Mouse (Mus musculus) limb, embryonic 10.5 days (tissue): ENCODE data around the gene Coq6. TPM values are rescaled to one million over a fixed set of nuclear protein-coding genes. Genes with fewer than 3 reads are reported as not detected.
A peak's percentile ranks its signal among the peaks of the same experiment; 100 is the strongest.

Source experiments
- DNase-seq: peaks from one replicate; pipeline ENCODE4 v3.0.0-alpha.2; 2017; ENCODE audit warnings: low spot score
- H3K27ac ChIP-seq: fragments of 300-500 bp; sonication (generic); 2 replicates; pipeline ENCODE4 v1.5.1; 2016; ENCODE audit warnings: mild to moderate bottlenecking
- H3K27me3 ChIP-seq: fragments of 300-500 bp; sonication (generic); 2 replicates; pipeline ENCODE4 v1.6.1; 2016; ENCODE audit warnings: low read depth, mild to moderate bottlenecking; ENCODE audit not compliant: poor library complexity, severe bottlenecking
- H3K36me3 ChIP-seq: fragments of 300-500 bp; sonication (generic); 2 replicates; pipeline ENCODE4 v1.6.1; 2016; ENCODE audit warnings: mild to moderate bottlenecking, moderate library complexity
- H3K4me1 ChIP-seq: fragments of 300-500 bp; sonication (generic); 2 replicates; pipeline ENCODE4 v1.6.1; 2016
- H3K4me3 ChIP-seq: fragments of 300-500 bp; sonication (generic); 2 replicates; pipeline ENCODE4 v1.5.1; 2016; ENCODE audit warnings: mild to moderate bottlenecking, moderate library complexity
- H3K9me3 ChIP-seq: fragments of 300-500 bp; sonication (generic); replicated peaks from 2 replicates; pipeline ENCODE4 v1.6.1; 2016; ENCODE audit warnings: mild to moderate bottlenecking
- WGBS: fragments of 180-500 bp; shearing (Covaris S2); methylation state at CpG from one replicate; pipeline ENCODE4 v1.1.7; 2016; 5-methylcytosine and 5-hydroxymethylcytosine counted together
- polyA plus RNA-seq: library from polyadenylated mRNA; unstranded; fragments of >200 nt; fragmentation: Nextera tagmentation; extraction: Ambion mirVana; gene quantifications from 2 replicates; pipeline ENCODE4 v1.2.1, GENCODE M21; 2016

Coq6 gene
- polyA plus RNA-seq, 1 experiment from 2014 or later = 47.0 TPM

DNA sequence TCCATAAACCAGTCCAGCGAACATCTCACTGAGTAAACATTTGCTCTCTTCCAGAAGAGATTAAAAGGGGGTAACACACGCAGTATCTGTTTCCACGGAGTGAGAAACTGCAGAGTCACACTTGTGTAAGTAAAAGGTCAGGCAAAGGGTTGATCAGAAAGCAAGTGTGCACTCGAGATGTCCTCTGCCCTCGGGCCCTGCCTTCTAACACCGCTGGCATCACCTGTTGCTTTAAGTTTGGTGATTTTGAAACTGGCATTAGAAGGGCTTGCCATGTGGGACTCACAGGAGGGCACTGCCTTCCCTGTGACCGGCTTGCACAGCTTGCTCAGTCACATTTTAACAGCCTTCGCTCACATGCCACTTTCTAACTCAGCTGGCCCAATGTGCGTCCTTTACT is 38.2 kb downstream of the Coq6 start:
- no peaks in the 10 kb centered on the region for H3K9me3 ChIP-seq
- no peaks in the 10 kb centered on the region for H3K27me3 ChIP-seq
- H3K4me1 ChIP-seq = peaks cover 2% of the 10 kb centered on the region; the same call in 1 of the 2 replicates
- 77% methylated on average over 9 of the region's 9 CpGs for WGBS
- no peak overlapping the region for H3K4me3 ChIP-seq
- H3K36me3 ChIP-seq = no peaks in the 10 kb centered on the region
- DNase-seq = no peak
- no peak overlapping the region for H3K27ac ChIP-seq

DNA sequence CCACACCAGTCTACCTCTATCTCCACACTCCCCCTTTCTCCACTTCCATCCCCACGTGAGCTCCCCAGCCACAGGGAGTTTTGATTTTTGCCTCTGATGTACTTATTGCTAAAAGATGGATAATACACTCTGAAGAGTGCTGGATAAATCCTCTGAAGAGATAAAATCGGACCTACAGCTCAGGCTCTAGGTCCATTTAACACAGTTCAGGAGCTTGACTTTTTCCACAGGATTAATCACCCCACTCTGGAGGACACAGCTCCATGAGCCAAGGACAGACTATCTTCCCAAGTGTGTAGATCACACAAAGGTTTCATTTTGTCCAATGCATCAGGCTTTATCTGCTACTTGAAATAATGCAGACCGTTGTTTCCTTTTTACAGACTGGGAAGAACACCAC is 38.6 kb downstream of the Coq6 start:
- no peak overlapping the region for H3K27ac ChIP-seq
- DNase-seq = no peak
- 87% methylated on average over 3 of the region's 3 CpGs for WGBS
- no peaks in the 10 kb centered on the region for H3K27me3 ChIP-seq
- no peak overlapping the region for H3K4me3 ChIP-seq
- peaks cover 2% of the 10 kb centered on the region; the same call in 1 of the 2 replicates for H3K4me1 ChIP-seq
- no peaks in the 10 kb centered on the region for H3K9me3 ChIP-seq
- no peaks in the 10 kb centered on the region for H3K36me3 ChIP-seq

DNA sequence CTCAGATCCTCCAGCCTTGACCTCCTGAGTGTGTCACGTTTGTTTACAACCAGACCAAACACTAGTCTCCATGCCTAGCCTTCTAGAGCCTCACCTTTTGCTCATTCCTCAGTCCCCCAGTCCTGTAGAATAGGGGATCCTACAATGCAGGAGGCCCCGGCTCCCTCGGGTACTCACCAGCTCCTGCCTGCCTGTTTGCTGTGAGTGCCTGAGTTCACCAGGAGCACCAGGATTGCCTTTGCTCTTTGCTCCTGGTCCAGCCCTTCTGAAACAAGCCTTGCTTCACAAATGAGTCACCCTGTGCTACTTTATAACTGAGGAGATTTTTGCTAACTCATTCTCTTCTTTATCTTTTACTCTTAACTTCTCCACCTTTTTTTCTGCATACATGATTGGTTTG is 39.2 kb downstream of the Coq6 start:
- Histone ChIP-seq H3K4me3 (no peak overlapping the region), H3K27ac (no peak overlapping the region), H3K4me1 (peaks cover 2% of the 10 kb centered on the region; the same call in 1 of the 2 replicates), H3K9me3 (no peaks in the 10 kb centered on the region), H3K27me3 (no peaks in the 10 kb centered on the region), H3K36me3 (no peaks in the 10 kb centered on the region)
- WGBS = 69% methylated on average over 3 of the region's 3 CpGs
- DNase-seq = no peak

DNA sequence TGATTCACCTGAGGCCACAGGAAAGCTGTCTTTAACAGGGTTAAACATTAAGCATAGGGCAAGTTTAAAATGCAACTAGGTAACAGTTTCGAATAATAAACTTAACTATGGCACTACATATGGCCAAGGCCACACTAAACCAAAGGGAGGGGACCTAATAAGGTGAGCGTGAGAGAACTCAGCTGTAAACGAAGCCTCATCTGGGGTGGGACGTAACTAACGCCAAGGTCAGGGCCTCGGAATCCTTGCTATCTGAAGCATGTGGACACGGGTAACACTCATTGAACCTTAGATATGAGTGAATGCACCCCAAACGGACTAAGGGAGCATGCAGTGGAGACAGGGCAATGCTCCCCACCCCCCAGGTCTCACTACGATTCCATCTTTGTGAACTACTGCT is 41.5 kb downstream of the Coq6 start:
- H3K9me3 ChIP-seq = no peaks in the 10 kb centered on the region
- no peak for DNase-seq
- no peak overlapping the region for H3K27ac ChIP-seq
- no peaks in the 10 kb centered on the region for H3K36me3 ChIP-seq
- 78% methylated on average over 9 of the region's 9 CpGs for WGBS
- 0 out of 2 replicates have a peak, but pooled peaks cover 3% of the 10 kb centered on the region for H3K27me3 ChIP-seq
- H3K4me3 ChIP-seq = no peak overlapping the region
- H3K4me1 ChIP-seq = peaks cover 6% of the 10 kb centered on the region

DNA sequence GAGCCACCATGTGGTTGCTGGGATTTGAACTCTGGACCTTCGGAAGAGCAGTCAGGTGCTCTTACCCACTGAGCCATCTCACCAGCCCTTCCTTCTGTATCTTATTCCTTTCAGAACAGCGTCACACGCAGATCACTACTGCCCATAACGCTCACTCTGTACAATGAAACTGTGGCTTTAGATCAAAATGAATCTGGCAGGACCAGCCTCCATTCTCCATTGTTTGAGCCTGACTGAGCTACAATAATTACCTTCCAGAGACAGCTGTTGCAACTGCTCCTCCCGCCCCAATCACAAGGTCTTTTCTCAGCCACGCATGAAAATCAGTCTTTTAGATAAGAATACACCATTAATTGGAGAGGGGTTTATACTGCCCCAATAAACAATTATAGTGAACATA is 43.1 kb downstream of the Coq6 start:
- Histone ChIP-seq H3K27ac (no peak overlapping the region), H3K4me3 (no peak overlapping the region), H3K9me3 (no peaks in the 10 kb centered on the region), H3K27me3 (0 out of 2 replicates have a peak, but pooled peaks cover 3% of the 10 kb centered on the region), H3K4me1 (peaks cover 20% of the 10 kb centered on the region), H3K36me3 (no peaks in the 10 kb centered on the region)
- WGBS = 91% methylated on average over 6 of the region's 6 CpGs
- peak; percentile 20 for DNase-seq

DNA sequence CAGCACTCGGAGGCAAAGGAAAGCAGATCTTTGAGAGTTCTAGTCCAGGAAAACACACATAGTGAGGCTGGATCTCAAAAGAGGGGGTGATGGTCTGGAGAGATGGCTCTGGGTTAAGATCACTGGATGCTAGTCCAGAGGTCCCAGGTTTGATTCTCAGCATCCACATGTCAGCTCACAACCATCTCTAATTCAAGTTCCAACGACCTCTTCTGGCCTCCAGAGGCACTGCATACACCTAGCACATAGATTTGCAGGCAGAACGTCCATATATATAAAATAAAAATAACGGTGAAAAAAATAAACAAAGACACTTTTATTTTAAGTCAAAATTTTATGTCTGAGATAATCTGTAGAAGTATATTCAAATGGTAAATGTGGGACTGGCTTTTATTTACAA is 45.8 kb downstream of the Coq6 start:
- H3K4me3 ChIP-seq = no peak overlapping the region
- H3K4me1 ChIP-seq = peaks cover 20% of the 10 kb centered on the region
- H3K27me3 ChIP-seq = peaks cover 8% of the 10 kb centered on the region; the same call in 1 of the 2 replicates
- no peaks in the 10 kb centered on the region for H3K36me3 ChIP-seq
- no peak overlapping the region for H3K27ac ChIP-seq
- H3K9me3 ChIP-seq = no peaks in the 10 kb centered on the region
- 57% methylated on average over 4 of the region's 4 CpGs for WGBS
- no peak for DNase-seq

DNA sequence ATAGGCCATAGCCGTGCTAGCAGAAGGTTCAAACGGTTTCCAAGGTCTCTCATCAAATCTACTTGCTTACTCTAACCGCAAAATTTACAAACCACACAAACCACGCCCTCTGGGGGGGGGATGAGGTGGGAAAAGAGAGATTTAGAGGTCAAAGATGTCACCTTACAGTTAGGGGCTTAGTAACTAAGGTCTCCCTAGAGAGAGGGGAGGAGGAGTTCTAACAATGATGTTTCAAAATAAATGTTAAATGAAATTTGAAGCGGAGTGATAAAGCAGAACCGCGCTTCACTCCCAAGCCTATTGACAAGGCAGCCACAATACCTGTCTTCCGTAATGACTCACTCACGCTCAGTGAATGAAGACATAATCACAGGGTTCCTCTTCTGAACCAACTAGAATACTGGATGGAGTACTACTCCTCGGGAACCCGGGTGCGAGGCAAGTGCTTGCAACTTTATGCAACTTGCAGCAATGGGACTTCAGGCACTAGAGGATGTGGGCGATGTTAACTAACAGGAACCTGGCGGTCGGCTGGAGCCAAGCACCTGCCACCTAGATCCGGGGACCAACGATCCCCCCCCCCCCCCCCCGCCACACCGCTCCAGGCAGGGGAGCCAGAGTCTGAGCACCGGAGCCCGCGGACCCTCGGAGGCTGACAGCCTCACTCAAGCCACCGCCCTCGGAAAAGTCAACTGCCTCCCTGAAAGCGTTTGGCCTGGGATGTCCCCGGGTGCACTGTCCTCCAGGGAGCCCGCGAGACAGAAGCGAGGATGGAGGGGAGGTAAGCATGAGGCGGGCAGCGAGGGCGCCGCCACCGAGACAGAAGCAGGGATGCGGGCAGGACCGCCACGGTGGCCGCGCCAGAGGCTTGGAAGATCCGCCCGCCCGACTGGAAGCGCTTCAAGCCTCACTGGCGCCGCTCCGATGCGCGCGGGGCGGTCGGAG is 46.7 kb downstream of the Coq6 start:
- DNase-seq = no peak
- WGBS = 2% methylated on average over 51 of the region's 52 CpGs

DNA sequence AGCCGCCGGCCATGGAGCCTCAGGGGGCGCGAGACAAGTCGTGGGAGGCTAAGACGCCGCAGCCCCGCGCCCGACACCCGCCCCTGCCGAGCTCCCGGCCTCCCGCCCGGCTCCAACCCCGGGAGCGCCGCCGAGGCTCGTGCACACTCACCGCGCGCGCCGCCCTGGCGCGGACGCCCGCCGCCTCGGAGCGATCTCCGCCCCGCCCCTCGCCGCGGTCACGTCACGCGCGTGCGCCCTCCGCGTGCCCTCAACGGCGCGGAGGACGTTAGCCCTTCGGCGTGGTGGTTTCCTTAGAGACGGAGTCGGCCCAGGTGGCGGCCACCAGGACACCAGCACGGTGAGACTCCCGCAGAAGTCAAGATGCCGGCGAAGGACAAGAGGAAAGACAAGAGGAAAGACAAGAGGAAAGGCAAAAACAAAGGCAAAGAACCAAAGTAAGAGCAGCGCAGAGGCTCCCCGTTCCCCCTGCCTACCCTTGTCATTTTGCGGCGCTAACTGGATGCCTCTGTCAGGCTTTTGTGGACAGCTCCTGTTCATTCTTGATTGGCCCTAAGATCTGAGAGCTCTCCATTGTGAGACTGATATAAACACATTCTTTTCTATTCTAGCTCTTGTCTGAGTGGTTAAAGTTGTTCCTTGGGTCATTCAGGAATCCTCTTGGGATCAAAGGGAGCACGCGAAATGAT is 47.5 kb downstream of the Coq6 start, which contains the start of the genes Entpd5 and Bbof1:
Gene Entpd5 (minus strand): TSS at position 211 of the 689 bp plus-strand sequence.
Gene Bbof1 (plus strand): TSS at position 253 of the 689 bp plus-strand sequence.
- Histone ChIP-seq H3K27me3 (peaks cover 8% of the 10 kb centered on the region; the same call in 1 of the 2 replicates), H3K9me3 (no peaks in the 10 kb centered on the region), H3K4me3 (peak within 1 kb of the TSS; percentile 86), H3K36me3 (no peaks in the 10 kb centered on the region), H3K4me1 (peaks cover 20% of the 10 kb centered on the region), H3K27ac (peak within 1 kb of the TSS; percentile 87)
- peak; percentile 89 for DNase-seq
- WGBS = 2% methylated on average over 62 of the region's 63 CpGs

More for the DNA sequence above, 46.7 kb downstream of the Coq6 start:
- peak overlapping the region; percentile 86 for H3K4me3 ChIP-seq
- peak overlapping the region; percentile 87 for H3K27ac ChIP-seq
- peaks cover 20% of the 10 kb centered on the region for H3K4me1 ChIP-seq
- H3K9me3 ChIP-seq = no peaks in the 10 kb centered on the region
- no peaks in the 10 kb centered on the region for H3K36me3 ChIP-seq
- H3K27me3 ChIP-seq = peaks cover 8% of the 10 kb centered on the region; the same call in 1 of the 2 replicates

DNA sequence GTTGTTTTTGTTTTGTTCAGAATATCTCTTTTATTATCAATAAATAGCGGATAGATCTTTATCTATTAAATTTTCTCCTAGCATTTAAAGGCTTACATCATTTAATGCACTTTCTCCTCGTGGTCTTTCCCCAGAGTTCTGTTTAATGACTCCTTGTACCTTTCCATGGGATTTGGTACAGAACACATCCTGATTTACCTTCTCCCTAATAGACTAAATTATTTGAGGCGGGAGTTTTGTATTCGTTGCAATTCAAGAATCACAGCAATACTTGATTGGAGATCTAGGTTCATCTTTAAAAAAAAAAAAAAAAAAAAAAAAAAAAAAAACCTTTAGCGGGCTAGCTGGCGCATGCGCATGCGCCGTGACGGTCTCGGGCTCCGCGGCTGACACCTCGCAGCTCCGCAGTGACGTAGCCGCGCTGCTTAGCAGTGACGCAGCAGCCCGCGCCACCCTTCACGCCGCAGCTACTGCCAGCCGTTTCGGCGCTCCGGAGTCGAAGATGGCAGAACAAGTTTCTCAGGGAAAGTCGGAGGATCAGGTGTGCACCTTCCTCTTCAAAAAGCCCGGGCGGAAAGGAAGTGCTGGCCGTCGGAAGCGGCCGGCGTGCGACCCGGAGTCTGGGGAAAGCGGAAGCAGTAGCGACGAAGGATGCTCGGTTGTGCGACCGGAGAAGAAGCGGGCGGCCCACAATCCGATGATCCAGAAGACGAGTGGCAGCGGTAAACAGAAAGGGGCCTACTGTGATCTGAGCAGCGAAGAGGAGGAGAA is 55.6 kb downstream of the Coq6 start, which contains the start of gene Rnf113a2:
Gene Rnf113a2 (plus strand): TSS at position 363 of the 771 bp plus-strand sequence.
- Histone ChIP-seq H3K9me3 (no peaks in the 10 kb centered on the region; the same call in 1 of the 2 replicates), H3K4me1 (peaks cover 6% of the 10 kb centered on the region), H3K27me3 (no peaks in the 10 kb centered on the region), H3K4me3 (peak within 1 kb of the TSS; percentile 70), H3K27ac (peak within 1 kb of the TSS; percentile 87), H3K36me3 (peaks cover 9% of the 10 kb centered on the region)
- WGBS = 3% methylated on average over 50 of the region's 50 CpGs
- DNase-seq = peak; percentile 86

DNA sequence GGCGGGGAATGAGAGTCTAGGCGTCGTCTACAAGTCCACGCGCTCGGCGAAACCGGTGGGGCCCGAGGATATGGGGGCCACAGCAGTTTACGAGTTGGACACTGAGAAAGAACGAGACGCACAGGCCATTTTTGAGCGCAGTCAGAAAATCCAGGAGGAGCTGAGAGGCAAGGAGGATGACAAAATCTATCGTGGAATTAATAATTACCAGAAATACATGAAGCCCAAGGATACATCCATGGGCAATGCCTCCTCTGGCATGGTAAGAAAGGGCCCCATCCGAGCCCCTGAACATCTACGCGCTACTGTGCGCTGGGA is 56.1 kb downstream of the Coq6 start:
- no peak for DNase-seq
- Histone ChIP-seq H3K4me1 (peaks cover 6% of the 10 kb centered on the region), H3K36me3 (peaks cover 9% of the 10 kb centered on the region), H3K27me3 (no peaks in the 10 kb centered on the region), H3K27ac (peak overlapping the region; percentile 87), H3K9me3 (no peaks in the 10 kb centered on the region; the same call in 1 of the 2 replicates), H3K4me3 (peak overlapping the region; percentile 70)
- 35% methylated on average over 18 of the region's 18 CpGs for WGBS
